Mouse (Mus musculus) cerebellum, postnatal 14 days (tissue): ENCODE data around the gene Gm2832.
"Not testable (repeated sequence)": the region's sequence is repeated elsewhere in the genome, so short reads cannot be mapped to it uniquely, and the experiment has no call there.

Source experiments
- DNase-seq, 2 experiments: peaks; one replicate each; pipeline ENCODE4 v3.0.0; 2021; ENCODE audit warnings: mixed read lengths in 2 of 2

Gm2832 gene

GRCm38 (mm10) chr14:41278505-41278904 is at the start of gene Gm2832:
TSS of gene Gm2832 (plus strand) at chr14:41278805.
- not testable (repeated sequence) for DNase-seq

- peak; percentile 74 to 84 for DNase-seq
These were observed 15.3 kb upstream of the Gm2832 start for GRCm38 (mm10) chr14:41263296-41263695.

GRCm38 (mm10) chr14:41263853-41264755 is 14.5 kb upstream of the Gm2832 start:
- peak; percentile 5 to 6 for DNase-seq

- DNase-seq = peak; percentile 63 to 74
These were observed 13.6 kb upstream of the Gm2832 start for GRCm38 (mm10) chr14:41264756-41265566.

GRCm38 (mm10) chr14:41285965-41286364 is 7.4 kb downstream of the Gm2832 start:
- not testable (repeated sequence) for DNase-seq
